Mouse (Mus musculus) small intestine, adult 10 weeks (tissue): ENCODE data around the gene Cmpk1. TPM values are rescaled to one million over a fixed set of nuclear protein-coding genes. Genes with fewer than 3 reads are reported as not detected.

Experiments used
- polyA plus RNA-seq: library from polyadenylated mRNA; stranded (reverse); fragments of 350-450 nt; fragmentation: Illumina TruSeq; extraction: RNeasy Lipid Tissue Mini Kit (QIAGEN cat#74804); gene quantifications from one replicate; pipeline ENCODE4 v1.2.3, GENCODE M21; 2014; ENCODE audit warnings: low replicate concordance

The Cmpk1 gene
- polyA plus RNA-seq = 1,673 TPM

GRCm38 (mm10) chr4:114986591-114987432 is at the start of gene Cmpk1:
Cmpk1 (minus strand) TSS chr4:114987241.

DNA sequence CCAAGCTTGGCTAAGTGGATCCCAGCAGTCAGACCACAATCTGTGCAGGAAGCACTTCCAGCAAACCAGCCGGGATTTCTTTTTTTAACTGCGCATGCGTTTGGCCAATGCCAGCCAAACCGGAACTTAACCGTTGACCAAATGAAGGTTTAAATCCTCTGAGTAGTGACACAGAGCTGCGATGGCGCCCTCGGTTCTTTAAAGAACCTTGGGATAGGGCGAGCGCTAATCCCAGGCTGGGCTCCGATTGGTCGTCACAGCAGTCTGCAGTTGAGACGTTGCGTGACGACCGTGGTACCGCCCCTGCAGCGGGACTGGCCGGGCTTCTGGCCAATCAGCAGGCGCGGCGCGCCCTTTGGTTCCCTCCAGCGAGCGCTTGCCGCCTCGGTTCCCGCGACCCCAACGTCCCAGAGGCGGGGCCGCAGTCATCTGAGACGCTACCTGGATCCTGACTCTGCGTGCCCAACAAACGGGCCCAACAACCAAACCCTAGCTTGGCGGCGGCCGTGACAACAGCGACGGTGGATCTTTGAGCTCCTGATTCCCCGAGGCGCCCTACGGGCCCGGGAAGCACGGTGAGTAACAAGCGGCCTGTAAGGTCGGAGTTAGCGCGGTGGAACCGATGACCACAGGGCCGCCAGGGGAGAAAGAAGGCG is 12.9 kb upstream of the Cmpk1 start, which contains the start of gene Stil:
Gene Stil, plus strand, starts transcription at position 387 of the 656 bp plus-strand sequence.

DNA sequence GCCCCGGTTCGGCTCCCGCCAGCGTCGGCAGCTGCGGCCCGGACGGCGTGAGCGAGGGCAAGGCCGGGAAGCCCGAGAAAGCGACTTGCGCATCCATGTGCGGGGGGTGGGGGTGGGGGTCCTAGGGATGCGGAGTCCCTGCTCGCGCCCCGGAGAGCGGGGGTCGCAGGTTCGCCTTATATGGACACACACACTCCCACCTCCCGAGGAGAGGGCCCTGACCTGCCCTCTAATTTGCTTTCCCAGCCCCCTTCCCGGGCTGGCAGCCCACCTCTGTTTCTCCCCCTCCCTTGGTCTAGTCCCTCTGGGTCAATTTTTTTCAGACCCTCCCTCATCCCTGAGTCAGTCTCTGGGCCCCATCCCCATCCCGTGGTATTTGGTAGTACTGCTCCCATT is 61.1 kb downstream of the Cmpk1 start, which contains the start of gene Foxe3:
Gene Foxe3, minus strand, starts transcription at position 97 of the 396 bp plus-strand sequence.

Other genes starting within 250 kb of the Cmpk1 start
- not detected for gene Gm12830, start 165.5 kb downstream of the Cmpk1 start, polyA plus RNA-seq
- not detected for gene Foxd2, start 78.4 kb downstream of the Cmpk1 start, polyA plus RNA-seq
- gene Foxe3, start 61.2 kb downstream of the Cmpk1 start, polyA plus RNA-seq = not detected
- 4.6 TPM for gene Stil, start 12.9 kb upstream of the Cmpk1 start, polyA plus RNA-seq
- gene Tal1, start 69.2 kb upstream of the Cmpk1 start, polyA plus RNA-seq = 0.97 TPM
- gene Pdzk1ip1, start 101.5 kb upstream of the Cmpk1 start, polyA plus RNA-seq = not detected
- 0.11 TPM for gene Cyp4x1, start 147.0 kb upstream of the Cmpk1 start, polyA plus RNA-seq